Mouse (Mus musculus) brain, embryonic 14.5 days (tissue): ENCODE measurements around the gene Cfap65. TPM values are rescaled to one million over a fixed set of nuclear protein-coding genes. Genes with fewer than 3 reads are reported as not detected.

Experiments used
- DNase-seq: peaks from one replicate; pipeline ENCODE4 v3.0.0-alpha.2; 2011; ENCODE audit warnings: low read depth
- CTCF ChIP-seq: fragments of 200-500 bp; IDR thresholded peaks from 2 replicates; pipeline ENCODE4 v1.5.1; 2012; ENCODE audit warnings: inconsistent platforms, mild to moderate bottlenecking, moderate library complexity, borderline replicate concordance; ENCODE audit not compliant: insufficient read depth, insufficient read length; ENCODE audit errors: extremely low read depth
- POLR2A ChIP-seq: fragments of 200-500 bp; IDR thresholded peaks from 2 replicates; pipeline ENCODE4 v1.6.1; 2012; ENCODE audit warnings: mild to moderate bottlenecking, inconsistent platforms, borderline replicate concordance; ENCODE audit not compliant: poor library complexity, insufficient read depth, insufficient read length, severe bottlenecking; ENCODE audit errors: extremely low read depth
- polyA plus RNA-seq: library from polyadenylated mRNA; depleted of rRNA; stranded (reverse); fragments of >200 nt; gene quantifications from 2 replicates; pipeline ENCODE4 v1.2.3, GENCODE M21; 2012; rRNA removed

Gene Cfap65
- polyA plus RNA-seq = 2.4 and 3.9 TPM in 2 replicates

- DNase-seq = peak; percentile 91
- TF ChIP-seq POLR2A (no peak), CTCF (no peak)
Measured at GRCm38 (mm10) chr1:74935402-74935801, at the start of gene Cfap65. Gene Cfap65, minus strand, starts transcription at chr1:74935599.

- TF ChIP-seq POLR2A (no peak), CTCF (no peak)
- DNase-seq = no peak
Measured at GRCm38 (mm10) chr1:74977001-74977400, 41.6 kb upstream of the Cfap65 start.

GRCm38 (mm10) chr1:74975936-74976335 is 40.5 kb upstream of the Cfap65 start:
- no peak for DNase-seq
- no peak for TF ChIP-seq POLR2A

- TF ChIP-seq CTCF = no peak
- TF ChIP-seq POLR2A = no peak
- no peak for DNase-seq
Measured at GRCm38 (mm10) chr1:74973590-74973989, 38.2 kb upstream of the Cfap65 start.

GRCm38 (mm10) chr1:74971353-74972050 is 36.1 kb upstream of the Cfap65 start:
- no peak for DNase-seq
- no peak for TF ChIP-seq POLR2A
- TF ChIP-seq CTCF = no peak

- DNase-seq = no peak
- TF ChIP-seq POLR2A = no peak
- TF ChIP-seq CTCF = no peak
Measured at GRCm38 (mm10) chr1:74967962-74968580, 32.7 kb upstream of the Cfap65 start.

- DNase-seq = peak; percentile 90
- TF ChIP-seq CTCF (peak; percentile 80), POLR2A (no peak)
Measured at GRCm38 (mm10) chr1:74964494-74965215, 29.3 kb upstream of the Cfap65 start.

- DNase-seq = no peak
- TF ChIP-seq CTCF (no peak), POLR2A (no peak)
Measured at GRCm38 (mm10) chr1:74962853-74963227, 27.4 kb upstream of the Cfap65 start.

GRCm38 (mm10) chr1:74962126-74962852 is 26.9 kb upstream of the Cfap65 start:
- DNase-seq = no peak
- TF ChIP-seq CTCF (no peak), POLR2A (no peak)

GRCm38 (mm10) chr1:74961722-74962121 is 26.3 kb upstream of the Cfap65 start:
- TF ChIP-seq POLR2A = no peak
- no peak for TF ChIP-seq CTCF
- no peak for DNase-seq

GRCm38 (mm10) chr1:74960059-74960458 is 24.7 kb upstream of the Cfap65 start:
- no peak for DNase-seq

More at GRCm38 (mm10) chr1:74960059-74960458, 24.7 kb upstream of the Cfap65 start:
- TF ChIP-seq CTCF = no peak
- TF ChIP-seq POLR2A = no peak
